Mouse (Mus musculus) megakaryocyte, adult 5-6 weeks (primary cell): ENCODE results near the gene Olfr196. TPM values are rescaled to one million over a fixed set of nuclear protein-coding genes. Genes with fewer than 3 reads are reported as not detected.
"Not testable (repeated sequence)": the region's sequence is repeated elsewhere in the genome, so short reads cannot be mapped to it uniquely, and the experiment has no call there.

Experiments
- ATAC-seq: 2 replicates; pipeline ENCODE4 v1.8.0; 2016; ENCODE audit warnings: mild to moderate bottlenecking, inconsistent platforms; ENCODE audit not compliant: poor library complexity, severe bottlenecking
- total RNA-seq, 2 experiments: library from RNA; stranded (forward) in 1 of 2; stranded (reverse) in 1 of 2; fragments of 153-499, 151-499 nt in 1 of 2; fragments of 221-1000, 200-1000 nt in 1 of 2; gene quantifications; 2 replicates each; pipeline versions ENCODE4 v1.2.3 to v1.2.4; 2015 to 2017

Gene Olfr196
- total RNA-seq (2015) (not detected in 2 replicates), total RNA-seq (2017) (not detected in 2 replicates)

DNA sequence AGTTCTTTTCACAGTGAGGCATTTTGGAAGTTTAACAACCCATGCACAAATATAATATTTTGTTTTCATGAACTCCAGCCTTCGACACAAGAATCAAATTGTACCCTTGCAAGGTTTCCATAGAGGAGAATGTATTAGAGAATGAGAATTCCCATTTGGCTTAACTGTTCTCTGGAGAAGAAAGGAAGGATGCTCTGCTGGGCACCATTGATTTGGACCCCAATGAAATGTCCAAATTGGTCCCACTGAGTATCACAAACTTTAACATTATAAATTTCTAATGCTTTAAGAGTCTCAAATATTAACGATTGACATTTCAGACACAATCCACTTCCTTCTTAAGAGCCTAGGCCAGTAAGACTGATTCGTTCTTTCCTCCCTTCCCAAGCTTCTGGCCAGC, at the start of gene Olfr196:
Gene Olfr196, minus strand, starts transcription at position 101 of the 400 bp plus-strand sequence.
- no peak for ATAC-seq

DNA sequence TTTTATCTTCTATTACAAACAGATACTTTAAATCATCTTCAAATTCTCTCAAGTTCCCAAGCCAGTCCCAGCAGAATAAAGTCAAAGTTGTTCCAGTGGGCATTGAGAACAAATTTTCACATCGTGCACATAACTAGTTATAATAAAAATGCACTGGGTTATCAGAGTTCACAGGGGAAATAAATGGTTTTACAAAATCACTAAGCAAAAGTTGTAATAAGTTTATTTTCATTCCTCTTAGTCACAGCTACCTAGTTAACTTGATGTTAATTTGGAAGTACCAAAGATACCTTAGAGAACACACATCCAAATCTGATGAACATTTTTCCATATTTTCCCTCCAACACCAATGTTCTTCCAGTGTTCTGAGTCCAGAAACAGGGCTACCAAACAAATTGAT, 49.4 kb upstream of the Olfr196 start, which contains the start of gene Olfr199:
Gene Olfr199, minus strand, starts transcription at position 101 of the 400 bp plus-strand sequence.
- not testable (repeated sequence) for ATAC-seq

GRCm38 (mm10) chr16:59217861-59218260, 47.6 kb upstream of the Olfr196 start:
- ATAC-seq, result not testable (repeated sequence)

GRCm38 (mm10) chr16:59203433-59203832, 33.2 kb upstream of the Olfr196 start, which contains the start of gene Olfr198:
Gene Olfr198 (minus strand): TSS chr16:59203533.
- not testable (repeated sequence) for ATAC-seq

- no peak for ATAC-seq
Observed at GRCm38 (mm10) chr16:59151996-59152395, 18.3 kb downstream of the Olfr196 start.

DNA sequence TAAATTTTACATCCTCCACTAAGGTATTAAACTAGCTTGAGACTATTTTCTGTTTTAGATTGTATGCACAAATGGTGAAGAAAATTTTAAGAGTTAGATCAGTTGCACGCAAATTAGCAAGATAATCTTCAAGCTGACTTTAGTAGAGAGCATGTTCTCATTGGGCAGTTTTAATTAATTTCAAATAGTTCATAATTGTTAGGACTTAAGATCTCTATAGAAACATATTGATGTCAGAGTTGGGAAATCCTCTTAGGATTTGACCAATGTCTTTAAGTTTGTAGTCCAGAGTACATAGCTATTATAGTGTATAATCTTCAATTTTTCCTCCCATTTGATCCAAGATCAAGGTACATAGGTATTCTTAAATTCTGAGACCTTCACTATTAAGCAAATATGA, 23.5 kb downstream of the Olfr196 start, which contains the start of gene Olfr195:
Gene Olfr195, plus strand, starts transcription at position 301 of the 400 bp plus-strand sequence.
- no peak for ATAC-seq

- no peak for ATAC-seq
Observed at GRCm38 (mm10) chr16:59141105-59141504, 29.1 kb downstream of the Olfr196 start.

DNA sequence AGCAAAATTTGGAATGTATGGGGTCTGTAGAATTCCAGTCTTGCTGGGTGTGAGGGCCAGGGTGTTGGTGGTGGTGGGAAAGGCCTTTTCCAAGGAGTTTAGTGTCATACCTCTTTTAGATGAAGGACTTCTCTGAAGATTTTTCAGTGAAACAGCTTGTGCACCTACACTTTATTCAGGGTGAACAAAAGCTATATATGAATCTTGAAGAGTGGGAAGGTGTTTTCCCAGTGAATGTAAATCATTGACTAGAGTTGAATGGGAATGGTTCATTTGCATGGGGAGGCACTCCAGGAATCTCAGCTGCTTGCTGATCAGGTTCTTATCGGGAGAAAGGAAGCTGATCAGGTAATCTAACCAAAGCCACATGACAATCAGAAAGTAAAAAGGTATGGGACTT, 39.5 kb downstream of the Olfr196 start:
- no peak for ATAC-seq

GRCm38 (mm10) chr16:59120969-59121368, 49.3 kb downstream of the Olfr196 start, which contains the start of gene Olfr194:
Gene Olfr194 (minus strand): TSS chr16:59121069.
- ATAC-seq, result no peak

Other genes with a start within 250 kb of the Olfr196 start
- gene Olfr181, start 241.7 kb downstream of the Olfr196 start, total RNA-seq (2015), result not detected in 2 replicates
- gene Olfr181, start 241.7 kb downstream of the Olfr196 start, total RNA-seq (2017), result not detected in 2 replicates
- not detected in 2 replicates for gene Olfr180, start 241.1 kb downstream of the Olfr196 start, total RNA-seq (2015)
- gene Olfr180, start 241.1 kb downstream of the Olfr196 start, total RNA-seq (2017), result not detected in 2 replicates
- not detected in 2 replicates for gene Olfr183, start 175.1 kb downstream of the Olfr196 start, total RNA-seq (2015)
- not detected in 2 replicates for gene Olfr183, start 175.1 kb downstream of the Olfr196 start, total RNA-seq (2017)
- not detected in 2 replicates for gene Olfr186, start 140.2 kb downstream of the Olfr196 start, total RNA-seq (2015)
- not detected in 2 replicates for gene Olfr186, start 140.2 kb downstream of the Olfr196 start, total RNA-seq (2017)
- gene Olfr187, start 130.7 kb downstream of the Olfr196 start, total RNA-seq (2015), result not detected in 2 replicates
- gene Olfr187, start 130.7 kb downstream of the Olfr196 start, total RNA-seq (2017), result not detected in 2 replicates
- gene Olfr190, start 92.4 kb downstream of the Olfr196 start, total RNA-seq (2015), result not detected in 2 replicates
- not detected in 2 replicates for gene Olfr190, start 92.4 kb downstream of the Olfr196 start, total RNA-seq (2017)
- not detected in 2 replicates for gene Olfr191, start 80.6 kb downstream of the Olfr196 start, total RNA-seq (2015)
- not detected in 2 replicates for gene Olfr191, start 80.6 kb downstream of the Olfr196 start, total RNA-seq (2017)
- gene Olfr193, start 58.6 kb downstream of the Olfr196 start, total RNA-seq (2015), result not detected in 2 replicates
- not detected in 2 replicates for gene Olfr193, start 58.6 kb downstream of the Olfr196 start, total RNA-seq (2017)
- gene Olfr194, start 49.4 kb downstream of the Olfr196 start, total RNA-seq (2015), result not detected in 2 replicates
- not detected in 2 replicates for gene Olfr194, start 49.4 kb downstream of the Olfr196 start, total RNA-seq (2017)
- not detected in 2 replicates for gene Olfr195, start 23.4 kb downstream of the Olfr196 start, total RNA-seq (2015)
- gene Olfr195, start 23.4 kb downstream of the Olfr196 start, total RNA-seq (2017), result not detected in 2 replicates
- gene Olfr198, start 33.1 kb upstream of the Olfr196 start, total RNA-seq (2015), result not detected in 2 replicates
- gene Olfr198, start 33.1 kb upstream of the Olfr196 start, total RNA-seq (2017), result not detected in 2 replicates
- not detected in 2 replicates for gene Olfr199, start 49.3 kb upstream of the Olfr196 start, total RNA-seq (2015)
- not detected in 2 replicates for gene Olfr199, start 49.3 kb upstream of the Olfr196 start, total RNA-seq (2017)
- not detected in 2 replicates for gene Olfr201, start 102.2 kb upstream of the Olfr196 start, total RNA-seq (2015)
- not detected in 2 replicates for gene Olfr201, start 102.2 kb upstream of the Olfr196 start, total RNA-seq (2017)
- gene Olfr202, start 116.3 kb upstream of the Olfr196 start, total RNA-seq (2015), result not detected in 2 replicates
- gene Olfr202, start 116.3 kb upstream of the Olfr196 start, total RNA-seq (2017), result not detected in 2 replicates
- gene Olfr203, start 128.4 kb upstream of the Olfr196 start, total RNA-seq (2015), result not detected in 2 replicates
- not detected in 2 replicates for gene Olfr203, start 128.4 kb upstream of the Olfr196 start, total RNA-seq (2017)
- gene Olfr204, start 147.8 kb upstream of the Olfr196 start, total RNA-seq (2015), result not detected in 2 replicates
- not detected in 2 replicates for gene Olfr204, start 147.8 kb upstream of the Olfr196 start, total RNA-seq (2017)
- gene Olfr205, start 160.7 kb upstream of the Olfr196 start, total RNA-seq (2015), result not detected in 2 replicates
- gene Olfr205, start 160.7 kb upstream of the Olfr196 start, total RNA-seq (2017), result not detected in 2 replicates
- gene Olfr206, start 178.8 kb upstream of the Olfr196 start, total RNA-seq (2015), result not detected in 2 replicates
- not detected in 2 replicates for gene Olfr206, start 178.8 kb upstream of the Olfr196 start, total RNA-seq (2017)
- gene Olfr209, start 193.5 kb upstream of the Olfr196 start, total RNA-seq (2015), result not detected in 2 replicates
- gene Olfr209, start 193.5 kb upstream of the Olfr196 start, total RNA-seq (2017), result not detected in 2 replicates
- not detected in 2 replicates for gene Gabrr3, start 236.9 kb upstream of the Olfr196 start, total RNA-seq (2015)
- gene Gabrr3, start 236.9 kb upstream of the Olfr196 start, total RNA-seq (2017), result not detected in 2 replicates